Mouse (Mus musculus): ENCODE measurements around the gene Gse1.

DNA sequence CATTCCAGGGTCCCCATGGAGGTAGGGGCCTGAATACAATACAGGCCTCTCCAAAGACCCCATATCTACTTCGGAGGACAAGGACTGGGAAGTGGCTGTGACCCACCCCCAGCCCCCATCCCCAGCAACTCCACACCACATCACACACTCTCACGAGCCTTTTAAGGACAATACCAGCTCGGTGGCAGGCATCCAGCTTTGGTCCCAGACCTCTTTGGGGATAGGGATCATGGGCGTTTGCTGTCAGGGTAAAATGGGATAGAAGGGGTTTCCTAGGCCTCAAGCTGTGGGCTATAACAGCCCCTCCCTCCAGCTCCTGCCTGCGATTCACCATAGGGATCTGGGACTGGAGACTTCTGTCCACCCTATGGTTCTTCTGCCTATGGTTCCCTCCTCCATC lies 36.6 kb upstream of the Gse1 start:
- TF ChIP-seq POLR2A (IDR thresholded peaks at IDR 0.05; ENCODE audit: borderline replicate concordance, insufficient read depth, low read length) (no peak), CTCF (IDR thresholded peaks at IDR 0.05; ENCODE audit: borderline replicate concordance, insufficient read depth, low read depth, low read length) (no peak)

Data from cerebellum, adult 2 months (tissue).